Mouse (Mus musculus): ENCODE data around the gene Nanos2. TPM values are rescaled to one million over a fixed set of nuclear protein-coding genes. Genes with fewer than 3 reads are reported as not detected.

The Nanos2 gene
- 1 to 10 TPM in 2 of 4 experiments, under 1 TPM in 2; 0.53 to 1.3 (median 1.0) TPM for total RNA-seq (2022)

- no peak for DNase-seq (ENCODE audit: low spot score in 2 of 2)
Observed at GRCm38 (mm10) chr7:18987100-18987499, at the start of gene Nanos2. Nanos2 (plus strand) TSS chr7:18987400.

- DNase-seq (ENCODE audit: low spot score in 2 of 2): peak in 1 of 2 experiments; percentile 77
Observed at GRCm38 (mm10) chr7:18942376-18942775, 44.8 kb upstream of the Nanos2 start.

GRCm38 (mm10) chr7:18942815-18943214 is 44.4 kb upstream of the Nanos2 start:
- no peak for DNase-seq (ENCODE audit: low spot score in 2 of 2)

- no peak for DNase-seq (ENCODE audit: low spot score in 2 of 2)
Observed at GRCm38 (mm10) chr7:18948151-18948550, 39.0 kb upstream of the Nanos2 start.

GRCm38 (mm10) chr7:18949781-18950522 is 37.2 kb upstream of the Nanos2 start:
- no peak for DNase-seq (ENCODE audit: low spot score in 2 of 2)

GRCm38 (mm10) chr7:18950523-18951315 is 36.5 kb upstream of the Nanos2 start:
- DNase-seq (ENCODE audit: low spot score in 2 of 2): no peak

- no peak for DNase-seq (ENCODE audit: low spot score in 2 of 2)
Observed at GRCm38 (mm10) chr7:18951397-18951796, 35.8 kb upstream of the Nanos2 start.

GRCm38 (mm10) chr7:18957569-18958383 is 29.4 kb upstream of the Nanos2 start:
- DNase-seq (ENCODE audit: low spot score in 2 of 2): peak in 1 of 2 experiments; percentile 77

GRCm38 (mm10) chr7:18958384-18958766 is 28.8 kb upstream of the Nanos2 start:
- no peak for DNase-seq (ENCODE audit: low spot score in 2 of 2)

GRCm38 (mm10) chr7:18959446-18959845 is 27.8 kb upstream of the Nanos2 start:
- DNase-seq (ENCODE audit: low spot score in 2 of 2): no peak

- no peak for DNase-seq (ENCODE audit: low spot score in 2 of 2)
Observed at GRCm38 (mm10) chr7:18962171-18962792, 24.9 kb upstream of the Nanos2 start.

GRCm38 (mm10) chr7:18962795-18963194 is 24.4 kb upstream of the Nanos2 start:
- no peak for DNase-seq (ENCODE audit: low spot score in 2 of 2)

GRCm38 (mm10) chr7:18963294-18963843 is 23.8 kb upstream of the Nanos2 start:
- DNase-seq (ENCODE audit: low spot score in 2 of 2): no peak

GRCm38 (mm10) chr7:18965312-18965711 is 21.9 kb upstream of the Nanos2 start:
- no peak for DNase-seq (ENCODE audit: low spot score in 2 of 2)

- DNase-seq (ENCODE audit: low spot score in 2 of 2): no peak
Observed at GRCm38 (mm10) chr7:18967603-18968002, 19.6 kb upstream of the Nanos2 start.

GRCm38 (mm10) chr7:18970956-18971355 is 16.2 kb upstream of the Nanos2 start:
- DNase-seq (ENCODE audit: low spot score in 2 of 2): no peak

GRCm38 (mm10) chr7:18978381-18978780 is 8.8 kb upstream of the Nanos2 start:
- DNase-seq (ENCODE audit: low spot score in 2 of 2): no peak

- no peak for DNase-seq (ENCODE audit: low spot score in 2 of 2)
Observed at GRCm38 (mm10) chr7:18986503-18986902, 697 bp upstream of the Nanos2 start.

GRCm38 (mm10) chr7:18987747-18988146 is 547 bp downstream of the Nanos2 start:
- no peak for DNase-seq (ENCODE audit: low spot score in 2 of 2)

GRCm38 (mm10) chr7:18988780-18989179 is 1.6 kb downstream of the Nanos2 start:
- no peak for DNase-seq (ENCODE audit: low spot score in 2 of 2)

- DNase-seq (ENCODE audit: low spot score in 2 of 2): no peak
Observed at GRCm38 (mm10) chr7:18989995-18990394, 2.8 kb downstream of the Nanos2 start.

Data from left cerebral cortex, adult 8-10 months (tissue).